Mouse (Mus musculus) layer of hippocampus, postnatal 10 days (tissue): ENCODE results near the gene Ccdc163. TPM values are rescaled to one million over a fixed set of nuclear protein-coding genes. Genes with fewer than 3 reads are reported as not detected.
"Not testable (repeated sequence)": the region's sequence is repeated elsewhere in the genome, so short reads cannot be mapped to it uniquely, and the experiment has no call there.

Experiments used
- DNase-seq, 2 experiments: peaks; one replicate each; pipeline ENCODE4 v3.0.0; 2021; ENCODE audit warnings: low spot score in 2 of 2
- long read RNA-seq: library from polyadenylated mRNA; stranded (forward); transcript quantifications from one replicate; pipeline ENCODE4 v2.0.0, GENCODE M21; 2023
- total RNA-seq, 2 experiments: library from RNA; stranded (reverse); gene quantifications; 2 replicates each; pipeline ENCODE4 v1.2.3; 2021

Gene Ccdc163
- 1 to 10 TPM; 2.7 to 3.2 TPM for total RNA-seq
- long read RNA-seq, partial matches to known transcripts, result 0 of 2 reads
- long read RNA-seq, other reads (novel, unspliced or antisense), result 2 of 2 reads

- peak; percentile 83 to 87 for DNase-seq
Measured at GRCm38 (mm10) chr4:116708201-116708764, at the start of gene Ccdc163, which contains the start of gene Mmachc. Ccdc163 (plus strand) TSS chr4:116708509. Mmachc (minus strand) TSS chr4:116708406.

- no peak for DNase-seq
Measured at GRCm38 (mm10) chr4:116659474-116659873, 48.8 kb upstream of the Ccdc163 start.

GRCm38 (mm10) chr4:116659916-116660315 lies 48.4 kb upstream of the Ccdc163 start:
- not testable (repeated sequence) for DNase-seq

GRCm38 (mm10) chr4:116660829-116661228 lies 47.5 kb upstream of the Ccdc163 start:
- DNase-seq, result no peak

- DNase-seq, result no peak
Measured at GRCm38 (mm10) chr4:116661998-116662397, 46.3 kb upstream of the Ccdc163 start.

- DNase-seq, result no peak
Measured at GRCm38 (mm10) chr4:116666625-116667024, 41.7 kb upstream of the Ccdc163 start.

- no peak for DNase-seq
Measured at GRCm38 (mm10) chr4:116668145-116668544, 40.2 kb upstream of the Ccdc163 start.

- no peak for DNase-seq
Measured at GRCm38 (mm10) chr4:116669291-116669690, 39.0 kb upstream of the Ccdc163 start.

- DNase-seq, result no peak
Measured at GRCm38 (mm10) chr4:116672785-116673184, 35.5 kb upstream of the Ccdc163 start.

GRCm38 (mm10) chr4:116674761-116675160 lies 33.5 kb upstream of the Ccdc163 start:
- not testable (repeated sequence) for DNase-seq

GRCm38 (mm10) chr4:116676027-116676426 lies 32.3 kb upstream of the Ccdc163 start:
- DNase-seq, result no peak

- no peak for DNase-seq
Measured at GRCm38 (mm10) chr4:116677808-116678207, 30.5 kb upstream of the Ccdc163 start.

GRCm38 (mm10) chr4:116679141-116679540 lies 29.2 kb upstream of the Ccdc163 start:
- DNase-seq, result no peak

GRCm38 (mm10) chr4:116680521-116680920 lies 27.8 kb upstream of the Ccdc163 start:
- not testable (repeated sequence) for DNase-seq

- DNase-seq, result no peak
Measured at GRCm38 (mm10) chr4:116683957-116684356, 24.4 kb upstream of the Ccdc163 start.

- no peak for DNase-seq
Measured at GRCm38 (mm10) chr4:116684665-116685064, 23.6 kb upstream of the Ccdc163 start.

GRCm38 (mm10) chr4:116685402-116686061 lies 22.8 kb upstream of the Ccdc163 start, which contains the start of gene Prdx1:
Prdx1 (plus strand) TSS chr4:116685544.
- DNase-seq, result peak; percentile 97 to 98

- no peak for DNase-seq
Measured at GRCm38 (mm10) chr4:116687041-116687440, 21.3 kb upstream of the Ccdc163 start.

- no peak for DNase-seq
Measured at GRCm38 (mm10) chr4:116689309-116689876, 18.9 kb upstream of the Ccdc163 start.

- DNase-seq, result no peak
Measured at GRCm38 (mm10) chr4:116692146-116692545, 16.2 kb upstream of the Ccdc163 start.

- DNase-seq, result no peak
Measured at GRCm38 (mm10) chr4:116693785-116694184, 14.5 kb upstream of the Ccdc163 start.

- no peak for DNase-seq
Measured at GRCm38 (mm10) chr4:116698693-116699342, 9.5 kb upstream of the Ccdc163 start.
